Mouse (Mus musculus): Measurements from ENCODE around the gene Oasl2. TPM values are rescaled to one million over a fixed set of nuclear protein-coding genes. Genes with fewer than 3 reads are reported as not detected.
"Not testable (repeated sequence)": the region's sequence is repeated elsewhere in the genome, so short reads cannot be mapped to it uniquely, and the experiment has no call there.

The Oasl2 gene
- polyA plus RNA-seq, 1 experiment, result 8.6 TPM

DNA sequence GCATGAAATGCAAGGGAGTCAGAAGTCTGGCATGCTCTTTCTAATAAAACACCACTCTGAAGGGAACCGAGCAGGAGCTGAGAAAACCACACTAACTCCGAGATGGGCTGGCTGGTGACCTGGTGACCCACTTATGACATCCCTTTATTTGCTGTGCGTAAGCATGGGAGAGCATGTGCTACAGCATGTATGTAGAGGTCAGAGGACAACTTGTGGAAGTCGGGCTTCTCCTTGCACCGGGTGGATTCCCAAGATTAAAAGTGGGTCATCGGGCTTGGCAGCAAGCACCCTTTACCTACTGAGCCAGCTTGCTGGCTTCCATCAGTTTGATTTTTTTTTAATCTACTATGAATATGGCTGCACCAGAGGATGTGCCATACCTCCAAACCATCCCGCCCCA, 19.2 kb upstream of the Oasl2 start:
- Histone ChIP-seq H3K9me3 (no peaks in the 10 kb centered on the region), H3K4me1 (peaks cover 5% of the 10 kb centered on the region; the same call in 1 of the 2 replicates), H3K36me3 (replicated peaks; ENCODE audit: low read length) (no peaks in the 10 kb centered on the region), H3K27me3 (replicated peaks) (peaks cover 62% of the 10 kb centered on the region), H3K4me3 (replicated peaks) (no peak overlapping the region)
- no peak for TF ChIP-seq FLI1 (IDR thresholded peaks at IDR 0.05; ENCODE audit: low read length)

- Histone ChIP-seq H3K27me3 (replicated peaks) (peaks cover 53% of the 10 kb centered on the region), H3K4me3 (replicated peaks) (no peak overlapping the region)
- TF ChIP-seq GATA1 (IDR thresholded peaks at IDR 0.05; ENCODE audit: borderline replicate concordance, low read length), result no peak
- TF ChIP-seq FLI1 (IDR thresholded peaks at IDR 0.05; ENCODE audit: low read length), result no peak
Measured at GRCm38 (mm10) chr5:114879399-114879798, 17.3 kb upstream of the Oasl2 start.

DNA sequence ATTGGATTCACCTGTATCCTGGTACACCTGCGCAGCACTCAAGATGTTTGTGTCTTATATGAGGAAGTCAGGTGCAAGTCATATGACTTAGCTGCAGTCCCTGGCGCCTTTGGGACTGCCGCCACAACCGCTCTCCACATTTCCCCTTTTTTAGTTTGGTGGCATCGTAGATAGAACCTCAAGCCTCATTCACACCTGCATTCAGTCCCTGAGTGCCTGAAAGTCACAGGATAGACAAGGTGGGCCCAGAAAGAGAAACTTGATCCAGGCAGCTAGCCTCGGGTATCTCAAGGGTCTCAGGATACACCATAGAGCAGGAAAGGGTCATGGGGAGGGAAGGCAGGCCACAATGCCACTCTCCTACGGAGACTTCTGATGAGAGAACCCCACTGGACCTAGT, 14.4 kb upstream of the Oasl2 start:
- peaks cover 32% of the 10 kb centered on the region for H3K27me3 ChIP-seq (replicated peaks)
- H3K4me1 ChIP-seq; H3K36me3 ChIP-seq (replicated peaks; ENCODE audit: low read length); H3K9me3 ChIP-seq; H3K4me3 ChIP-seq (replicated peaks): not testable (repeated sequence)

More at GRCm38 (mm10) chr5:114879399-114879798, 17.3 kb upstream of the Oasl2 start:
- Histone ChIP-seq H3K36me3 (replicated peaks; ENCODE audit: low read length) (no peaks in the 10 kb centered on the region), H3K9me3 (no peaks in the 10 kb centered on the region), H3K4me1 (peaks cover 5% of the 10 kb centered on the region; the same call in 1 of the 2 replicates)

GRCm38 (mm10) chr5:114883022-114883421, 13.7 kb upstream of the Oasl2 start:
- peaks cover 3% of the 10 kb centered on the region; the same call in 1 of the 2 replicates for H3K9me3 ChIP-seq
- TF ChIP-seq GATA1 (IDR thresholded peaks at IDR 0.05; ENCODE audit: borderline replicate concordance, low read length) (no peak), FLI1 (IDR thresholded peaks at IDR 0.05; ENCODE audit: low read length) (no peak)
- peaks cover 27% of the 10 kb centered on the region for H3K27me3 ChIP-seq (replicated peaks)

GRCm38 (mm10) chr5:114886801-114887200, 9.9 kb upstream of the Oasl2 start:
- Histone ChIP-seq H3K9me3 (peaks cover 16% of the 10 kb centered on the region; the same call in 1 of the 2 replicates), H3K36me3 (replicated peaks; ENCODE audit: low read length) (no peaks in the 10 kb centered on the region)
- TF ChIP-seq FLI1 (IDR thresholded peaks at IDR 0.05; ENCODE audit: low read length) (no peak), GATA1 (IDR thresholded peaks at IDR 0.05; ENCODE audit: borderline replicate concordance, low read length) (no peak)

More at GRCm38 (mm10) chr5:114883022-114883421, 13.7 kb upstream of the Oasl2 start:
- Histone ChIP-seq H3K36me3 (replicated peaks; ENCODE audit: low read length) (no peaks in the 10 kb centered on the region), H3K4me1 (peaks cover 3% of the 10 kb centered on the region; the same call in 1 of the 2 replicates), H3K4me3 (replicated peaks) (no peak overlapping the region)

GRCm38 (mm10) chr5:114888995-114889394, 7.7 kb upstream of the Oasl2 start:
- H3K36me3 ChIP-seq (replicated peaks; ENCODE audit: low read length), result no peaks in the 10 kb centered on the region
- TF ChIP-seq FLI1 (IDR thresholded peaks at IDR 0.05; ENCODE audit: low read length), result no peak
- no peak for TF ChIP-seq GATA1 (IDR thresholded peaks at IDR 0.05; ENCODE audit: borderline replicate concordance, low read length)
- H3K4me1 ChIP-seq, result peaks cover 3% of the 10 kb centered on the region; the same call in 1 of the 2 replicates

More at GRCm38 (mm10) chr5:114886801-114887200, 9.9 kb upstream of the Oasl2 start:
- Histone ChIP-seq H3K27me3 (replicated peaks) (peaks cover 21% of the 10 kb centered on the region), H3K4me3 (replicated peaks) (no peak overlapping the region), H3K4me1 (peaks cover 3% of the 10 kb centered on the region; the same call in 1 of the 2 replicates)

GRCm38 (mm10) chr5:114895542-114895941, 1.2 kb upstream of the Oasl2 start:
- Histone ChIP-seq H3K27me3 (replicated peaks) (peaks cover 12% of the 10 kb centered on the region), H3K36me3 (replicated peaks; ENCODE audit: low read length) (no peaks in the 10 kb centered on the region), H3K4me1 (peaks cover 18% of the 10 kb centered on the region), H3K9me3 (no peaks in the 10 kb centered on the region), H3K4me3 (replicated peaks) (no peak overlapping the region)
- no peak for TF ChIP-seq FLI1 (IDR thresholded peaks at IDR 0.05; ENCODE audit: low read length)
- TF ChIP-seq GATA1 (IDR thresholded peaks at IDR 0.05; ENCODE audit: borderline replicate concordance, low read length), result no peak

More at GRCm38 (mm10) chr5:114888995-114889394, 7.7 kb upstream of the Oasl2 start:
- peaks cover 13% of the 10 kb centered on the region for H3K27me3 ChIP-seq (replicated peaks)
- H3K4me3 ChIP-seq (replicated peaks), result no peak overlapping the region
- peaks cover 16% of the 10 kb centered on the region; the same call in 1 of the 2 replicates for H3K9me3 ChIP-seq

GRCm38 (mm10) chr5:114897374-114897793, 648 bp downstream of the Oasl2 start:
- Histone ChIP-seq H3K4me1 (peaks cover 18% of the 10 kb centered on the region), H3K36me3 (replicated peaks; ENCODE audit: low read length) (no peaks in the 10 kb centered on the region), H3K9me3 (no peaks in the 10 kb centered on the region), H3K4me3 (replicated peaks) (peak overlapping the region; percentile 91), H3K27me3 (replicated peaks) (peaks cover 19% of the 10 kb centered on the region)
- TF ChIP-seq FLI1 (IDR thresholded peaks at IDR 0.05; ENCODE audit: low read length) (no peak), GATA1 (IDR thresholded peaks at IDR 0.05; ENCODE audit: borderline replicate concordance, low read length) (no peak)

DNA sequence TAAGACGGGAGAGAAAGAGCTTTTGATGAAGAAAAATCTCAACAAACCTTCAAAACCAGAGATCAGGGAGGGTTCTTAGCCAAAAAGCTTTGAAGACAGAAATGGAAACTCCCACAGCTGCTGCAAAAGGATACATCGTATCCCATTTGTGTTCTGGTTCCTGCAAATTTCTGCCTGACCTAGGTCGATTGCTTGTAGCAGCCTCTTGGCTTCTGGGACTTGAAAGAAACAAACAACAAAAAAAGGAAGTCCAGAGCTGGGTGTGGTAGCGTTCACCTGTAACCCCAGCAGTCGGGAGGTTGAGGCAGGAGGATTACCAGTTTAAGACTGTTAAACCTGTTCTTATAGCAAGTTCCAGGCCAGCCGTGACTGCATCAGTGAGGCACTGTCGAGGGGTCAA, 2.1 kb downstream of the Oasl2 start:
- peaks cover 19% of the 10 kb centered on the region for H3K27me3 ChIP-seq (replicated peaks)
- H3K4me3 ChIP-seq (replicated peaks), result no peak overlapping the region
- no peaks in the 10 kb centered on the region for H3K36me3 ChIP-seq (replicated peaks; ENCODE audit: low read length)
- TF ChIP-seq GATA1 (IDR thresholded peaks at IDR 0.05; ENCODE audit: borderline replicate concordance, low read length) (no peak), FLI1 (IDR thresholded peaks at IDR 0.05; ENCODE audit: low read length) (no peak)
- H3K4me1 ChIP-seq, result peaks cover 18% of the 10 kb centered on the region
- no peaks in the 10 kb centered on the region for H3K9me3 ChIP-seq

DNA sequence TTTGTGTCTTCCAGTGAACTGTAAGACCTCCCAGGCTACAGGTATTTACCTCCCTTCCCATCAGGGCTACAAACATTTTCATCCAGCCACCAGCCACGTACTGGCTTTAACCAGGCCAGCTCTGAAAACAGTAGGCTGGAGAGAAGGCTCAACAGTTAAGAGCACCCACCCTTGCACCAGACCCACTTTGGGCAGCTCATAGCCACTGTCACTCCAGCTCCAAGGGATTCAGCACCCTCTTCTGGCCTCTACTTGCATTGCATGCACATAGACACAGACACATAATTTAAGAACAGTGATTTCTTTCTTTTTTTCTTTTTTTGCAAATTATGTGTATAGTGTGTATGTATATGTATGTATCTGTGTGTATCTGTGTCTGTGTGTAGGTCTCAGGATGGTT, 5.7 kb downstream of the Oasl2 start:
- TF ChIP-seq GATA1 (IDR thresholded peaks at IDR 0.05; ENCODE audit: borderline replicate concordance, low read length), result no peak
- TF ChIP-seq FLI1 (IDR thresholded peaks at IDR 0.05; ENCODE audit: low read length), result no peak
- peaks cover 23% of the 10 kb centered on the region for H3K27me3 ChIP-seq (replicated peaks)
- H3K36me3 ChIP-seq (replicated peaks; ENCODE audit: low read length), result peaks cover 18% of the 10 kb centered on the region
- H3K9me3 ChIP-seq, result peaks cover 23% of the 10 kb centered on the region
- H3K4me3 ChIP-seq (replicated peaks), result no peak overlapping the region
- H3K4me1 ChIP-seq, result peaks cover 5% of the 10 kb centered on the region
